Mouse (Mus musculus) lung, postnatal 10 days (tissue): ENCODE data around the gene Colgalt1.

Experiments used
- DNase-seq: peaks from one replicate; pipeline ENCODE4 v3.0.0; 2021

Colgalt1 gene

GRCm38 (mm10) chr8:71670621-71671548, 60.1 kb downstream of the Colgalt1 start:
- DNase-seq = no peak

- DNase-seq = peak; percentile 92
Measured at GRCm38 (mm10) chr8:71671549-71671965, 60.8 kb downstream of the Colgalt1 start, which contains the start of gene Unc13a. TSS of gene Unc13a (minus strand) at chr8:71671757.

GRCm38 (mm10) chr8:71672168-71672735, 61.5 kb downstream of the Colgalt1 start:
- DNase-seq = no peak

- DNase-seq = no peak
Measured at GRCm38 (mm10) chr8:71674071-71674470, 63.3 kb downstream of the Colgalt1 start.
